Mouse (Mus musculus): Measurements from ENCODE around the gene Rims1. TPM values are rescaled to one million over a fixed set of nuclear protein-coding genes. Genes with fewer than 3 reads are reported as not detected.

Rims1 gene
- total RNA-seq, 2 experiments from 2014 or later, result 0.20 TPM; not detected in 1

GRCm38 (mm10) chr1:22262169-22262950, 543.4 kb downstream of the Rims1 start:
- DNase-seq, result no peak
- intact Hi-C loops (cut with DNase I), result loop anchor here (10.0 kb wide), 1 partner anchor 188 kb away; no protein-coding TSS in a partner anchor

- no peak for DNase-seq
- intact Hi-C loops (cut with DNase I), result loop anchor here (10.0 kb wide), 1 partner anchor 187 kb away; no protein-coding TSS in a partner anchor
These were observed 544.1 kb downstream of the Rims1 start for GRCm38 (mm10) chr1:22261702-22262101.

- no peak for DNase-seq
- intact Hi-C loops (cut with DNase I), result loop anchor here (10.0 kb wide), 1 partner anchor 185 kb away; no protein-coding TSS in a partner anchor
These were observed 545.5 kb downstream of the Rims1 start for GRCm38 (mm10) chr1:22260291-22260690.

- intact Hi-C loops (cut with DNase I), result no loop called here
- DNase-seq, result no peak
These were observed 547.4 kb downstream of the Rims1 start for GRCm38 (mm10) chr1:22258356-22258755.

GRCm38 (mm10) chr1:22254278-22254677, 551.5 kb downstream of the Rims1 start:
- intact Hi-C loops (cut with DNase I), result no loop called here
- DNase-seq, result no peak

- intact Hi-C loops (cut with DNase I), result no loop called here
- no peak for DNase-seq
These were observed 552.9 kb downstream of the Rims1 start for GRCm38 (mm10) chr1:22252873-22253272.

GRCm38 (mm10) chr1:22248898-22249386, 556.9 kb downstream of the Rims1 start:
- intact Hi-C loops (cut with DNase I), result no loop called here

GRCm38 (mm10) chr1:22245748-22246147, 560.0 kb downstream of the Rims1 start:
- intact Hi-C loops (cut with DNase I), result no loop called here
- DNase-seq, result no peak

More at GRCm38 (mm10) chr1:22248898-22249386, 556.9 kb downstream of the Rims1 start:
- DNase-seq, result no peak
